18 mouse cellular contexts compared by ENCODE assay signal in the genomic region with DNA sequence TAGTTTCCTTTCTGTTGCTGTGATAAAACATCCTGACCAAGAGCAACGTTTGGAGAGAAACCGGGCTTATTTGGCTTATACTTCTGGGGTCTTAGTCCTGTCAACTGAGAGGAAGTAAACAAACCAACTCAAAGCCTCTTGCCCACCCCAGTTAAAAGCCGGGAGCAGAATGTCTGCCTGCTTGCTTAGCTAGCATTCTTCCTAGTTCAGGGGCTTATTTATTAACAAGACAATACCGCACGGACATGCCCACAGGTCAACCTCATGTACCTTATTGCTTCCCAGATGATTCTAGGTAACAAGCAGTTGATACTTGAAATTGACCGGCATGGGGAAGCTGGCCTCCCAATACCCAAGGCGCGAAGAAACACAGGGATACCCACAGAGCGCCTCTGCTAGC. TPM values are rescaled to one million over a fixed set of nuclear protein-coding genes. Genes with fewer than 3 reads are reported as not detected.
DNase-seq lines count a peak whose midpoint lies in the region; ATAC-seq and TF ChIP-seq lines count a peak whose summit lies in the region.
"Had no signal": no experiment of that assay in that cellular context is flagged by ENCODE, and none has a peak within 500 bp of the region (broad histone marks: within the 10 kb centered on the region; RNA-seq: fewer than 3 reads in every experiment).

No protein-coding gene starts in this region.

- H3K9me3 ChIP-seq in heart, embryonic 14.5 days (ENCODE audit: control insufficient read depth, low read length) = 0 out of 2 replicates have a peak, but pooled peaks cover 2% of the 10 kb centered on the region
- no peaks in the 10 kb centered on the region for H3K9me3 ChIP-seq in kidney, embryonic 15.5 days (replicated peaks)
- no peaks in the 10 kb centered on the region for H3K9me3 ChIP-seq in ES-E14 (ENCODE audit: control insufficient read depth, insufficient read depth, low read depth, low read length)
- H3K9me3 ChIP-seq in embryonic facial prominence, embryonic 12.5 days = no peaks in the 10 kb centered on the region
- H3K9me3 ChIP-seq: neural tube, embryonic 13.5 days had no signal

- 33% methylated on average over 9 of the region's 9 CpGs for WGBS in heart, embryonic 14.5 days
- 33% methylated on average over 9 of the region's 9 CpGs for WGBS in kidney, embryonic 15.5 days
- WGBS in embryonic facial prominence, embryonic 12.5 days = 33% methylated on average over 9 of the region's 9 CpGs

- H3K4me1 ChIP-seq in heart, embryonic 14.5 days (ENCODE audit: control insufficient read depth in 2 of 2, insufficient read depth in 2 of 2, low read length in 2 of 2) = no peaks in the 10 kb centered on the region; a peak in 1 of 4 replicates
- peaks cover 32% of the 10 kb centered on the region for H3K4me1 ChIP-seq in kidney, embryonic 15.5 days
- H3K4me1 ChIP-seq in ES-E14 (ENCODE audit: control insufficient read depth in 2 of 2, insufficient read depth in 2 of 2, low read length in 2 of 2, poor library complexity in 1 of 2) = peaks cover 12 to 31% of the 10 kb centered on the region in 2 experiments
- peaks cover 11% of the 10 kb centered on the region; the same call in 1 of the 2 replicates for H3K4me1 ChIP-seq in embryonic facial prominence, embryonic 12.5 days

- no peak for ATAC-seq in heart, embryonic 14.5 days (ENCODE audit: insufficient number of reproducible peaks, insufficient read depth, low FRiP score, low read depth)
- no peak for ATAC-seq in kidney, embryonic 15.5 days (replicated peaks; ENCODE audit: low FRiP score)
- ATAC-seq in embryonic facial prominence, embryonic 12.5 days (ENCODE audit: insufficient number of reproducible peaks, insufficient read depth, low FRiP score, low TSS enrichment) = no peak
- ATAC-seq: activated CD4-positive, CD25-positive, alpha-beta regulatory T cell, adult 4 months; CD4-positive, CD25-positive, alpha-beta regulatory T cell, adult 4 months had no signal

- peaks cover 87% of the 10 kb centered on the region for H3K27me3 ChIP-seq in heart, embryonic 14.5 days (ENCODE audit: control insufficient read depth, insufficient read depth, low read length)
- peaks cover 76% of the 10 kb centered on the region for H3K27me3 ChIP-seq in kidney, embryonic 15.5 days
- H3K27me3 ChIP-seq in embryonic facial prominence, embryonic 12.5 days = peaks cover 76% of the 10 kb centered on the region

- DNase-seq in heart, postnatal 14 days = no peak
- no peak for DNase-seq in kidney, postnatal 10 days
- DNase-seq in ES-E14 (ENCODE audit: low read depth, low spot score) = no peak
- no peak for DNase-seq in gastrocnemius, postnatal 4 days (ENCODE audit: low spot score in 2 of 2)
- DNase-seq in embryo, embryonic 10 days (ENCODE audit: low spot score) = no peak
- DNase-seq: cerebellum, adult 18-20 months; thymus, postnatal 4 days had no signal

- H3K36me3 ChIP-seq in heart, embryonic 14.5 days (ENCODE audit: control insufficient read depth, insufficient read depth, low read length) = no peaks in the 10 kb centered on the region
- H3K36me3 ChIP-seq in kidney, embryonic 15.5 days = no peaks in the 10 kb centered on the region
- H3K36me3 ChIP-seq in ES-E14 (ENCODE audit: control insufficient read depth, insufficient read depth, low read length, poor library complexity, severe bottlenecking) = no peaks in the 10 kb centered on the region
- H3K36me3 ChIP-seq in embryonic facial prominence, embryonic 12.5 days = no peaks in the 10 kb centered on the region
- H3K36me3 ChIP-seq: limb, embryonic 13.5 days; neural tube, embryonic 13.5 days had no signal

- H3K4me2 ChIP-seq in heart, embryonic 14.5 days (ENCODE audit: low read length) = peak overlapping the region; percentile 52; the same call in 1 of the 2 replicates
- peak overlapping the region; percentile 61; the same call in 1 of the 2 replicates for H3K4me2 ChIP-seq in kidney, embryonic 15.5 days
- H3K4me2 ChIP-seq in embryonic facial prominence, embryonic 12.5 days (replicated peaks) = no peak overlapping the region

- no peak overlapping the region for H3K9ac ChIP-seq in heart, embryonic 14.5 days (ENCODE audit: low read length)
- H3K9ac ChIP-seq in kidney, embryonic 15.5 days = no peak overlapping the region
- no peak overlapping the region; the same call in 1 of the 2 replicates for H3K9ac ChIP-seq in ES-E14 (ENCODE audit: insufficient read depth, low read depth, low read length, poor library complexity, severe bottlenecking)
- H3K9ac ChIP-seq in embryonic facial prominence, embryonic 12.5 days = no peak overlapping the region

- intact Hi-C loops in heart, postnatal 14 days (cut with DNase I) = no loop called here

- H3K4me3 ChIP-seq in heart, embryonic 14.5 days (ENCODE audit: control insufficient read depth in 1 of 2, insufficient read depth in 1 of 2, low read depth in 1 of 2, low read length in 2 of 2) = no peak overlapping the region
- H3K4me3 ChIP-seq in kidney, embryonic 15.5 days (replicated peaks) = no peak overlapping the region
- peak overlapping the region; percentile 54 to 71; a peak in 3 of 4 replicates for H3K4me3 ChIP-seq in ES-E14 (ENCODE audit: insufficient read depth in 1 of 2, low read depth in 1 of 2, low read length in 2 of 2, poor library complexity in 1 of 2, severe bottlenecking in 1 of 2)
- peak overlapping the region; percentile 31; the same call in 1 of the 2 replicates for H3K4me3 ChIP-seq in embryonic facial prominence, embryonic 12.5 days

- in situ Hi-C loops in ES-E14 (cut with MboI; ENCODE audit: low sequenced_read_pairs in 2 of 2, unreplicated experiment in 2 of 2) = no loop called here

- H3K27ac ChIP-seq in heart, embryonic 14.5 days (replicated peaks in 1 of 2; ENCODE audit: control insufficient read depth in 1 of 2, insufficient read depth in 1 of 2, low read depth in 2 of 2, low read length in 2 of 2) = no peak overlapping the region
- H3K27ac ChIP-seq in kidney, embryonic 15.5 days = no peak overlapping the region
- no peak overlapping the region for H3K27ac ChIP-seq in ES-E14 (ENCODE audit: insufficient read depth, low read depth, low read length, poor library complexity, severe bottlenecking)
- no peak overlapping the region for H3K27ac ChIP-seq in embryonic facial prominence, embryonic 12.5 days
- H3K27ac ChIP-seq: limb, embryonic 13.5 days; neural tube, embryonic 13.5 days had no signal

TF ChIP-seq in ES-E14, 5 proteins besides CTCF, POLR2A, EP300 and RAD21:
- TF ChIP-seq MAFK (IDR thresholded peaks at IDR 0.05; ENCODE audit: insufficient read depth, low read depth, low read length) (no peak), ZNF384 (IDR thresholded peaks at IDR 0.05; ENCODE audit: low read depth, low read length) (peak; percentile 90)

RNA-seq across cellular contexts. Expression of a gene that starts 20.8 kb away (rescaled TPM):
- not detected in 2 replicates for polyA plus RNA-seq in heart, embryonic 14.5 days (2014; fragmentation: Nextera tagmentation; extraction: Ambion mirVana)
- total RNA-seq in heart, postnatal 14 days (2021) = not detected
- not detected in 2 replicates for polyA plus RNA-seq in kidney, embryonic 15.5 days (2015; fragmentation: Nextera tagmentation; extraction: Ambion mirVana)
- total RNA-seq in ES-E14 (2012; rRNA removed) = 1.3 TPM in 1 of 2 replicates, not detected in the other
- polyA plus RNA-seq in embryonic facial prominence, embryonic 12.5 days (2016; fragmentation: Nextera tagmentation; extraction: Ambion mirVana) = not detected in 2 replicates
- total RNA-seq in gastrocnemius, postnatal 4 days (2021) = not detected
- total RNA-seq: gastrocnemius, adult 8-10 months; heart, postnatal 36 days; left cerebral cortex, adult 8-10 months had no signal
- polyA plus RNA-seq: activated CD4-positive, CD25-positive, alpha-beta regulatory T cell, adult 4 months; CD4-positive, CD25-positive, alpha-beta regulatory T cell, adult 4 months; limb, embryonic 13.5 days; liver, embryonic 16.5 days; neural tube, embryonic 13.5 days had no signal

RNA-seq across cellular contexts. Expression of a gene that starts 25.7 kb away (rescaled TPM):
- polyA plus RNA-seq in heart, embryonic 14.5 days (2014; fragmentation: Nextera tagmentation; extraction: Ambion mirVana) = 0.57 and 1.0 TPM in 2 replicates
- under 1 TPM; 0.60 to 0.63 TPM for total RNA-seq in heart, postnatal 14 days (2021)
- 6.3 and 6.4 TPM in 2 replicates for polyA plus RNA-seq in kidney, embryonic 15.5 days (2015; fragmentation: Nextera tagmentation; extraction: Ambion mirVana)
- total RNA-seq in ES-E14 (2012; rRNA removed) = 7.1 and 11.6 TPM in 2 replicates
- polyA plus RNA-seq in embryonic facial prominence, embryonic 12.5 days (2016; fragmentation: Nextera tagmentation; extraction: Ambion mirVana) = 5.3 and 5.6 TPM in 2 replicates
- total RNA-seq in gastrocnemius, postnatal 4 days (2021) = 1 to 10 TPM in 1 of 2 experiments, under 1 TPM in 1; 0.75 to 1.3 TPM
- polyA plus RNA-seq: activated CD4-positive, CD25-positive, alpha-beta regulatory T cell, adult 4 months; CD4-positive, CD25-positive, alpha-beta regulatory T cell, adult 4 months had no signal

Comparison
In these comparisons a context has a peak if more than half of its experiments do, and no peak if none do; other contexts are left out.
1. H3K4me3 ChIP-seq: peak in ES-E14 (2 of 2) and embryonic facial prominence, embryonic 12.5 days (single experiment); none in heart, embryonic 14.5 days (0 of 2) and kidney, embryonic 15.5 days (single experiment).